Mouse (Mus musculus): ENCODE measurements at regions not wholly inside any gene's neighbourhood (a gene's known extent, or its start where the extent isn't known, plus 50 kb on each side); places are given as distances from the start of the nearest gene placed in this dataset.

DNA sequence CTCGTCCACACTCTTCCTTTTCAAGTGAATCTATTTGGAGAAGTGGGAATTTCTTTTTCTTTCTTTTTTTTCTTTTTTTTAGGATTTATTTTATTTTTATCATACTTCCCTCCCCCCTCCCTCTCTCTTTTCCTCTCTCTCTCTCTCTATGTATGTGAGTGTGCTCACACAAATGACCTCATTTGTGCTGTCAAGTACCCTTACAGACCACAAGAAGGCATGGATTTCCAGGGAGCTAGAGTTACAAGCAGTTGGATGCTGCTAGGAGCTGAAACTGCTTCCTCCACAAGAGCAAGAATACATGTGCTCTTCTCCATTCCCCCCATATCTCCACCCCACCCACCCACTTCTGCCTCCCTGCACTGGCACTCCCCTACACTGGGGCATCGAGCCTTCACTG is 94.6 kb upstream of the Man2a1 start:
- H3K4me1 ChIP-seq (replicated peaks; ENCODE audit: control insufficient read depth, insufficient read depth) = no peaks in the 10 kb centered on the region
- no peak for DNase-seq (ENCODE audit: low spot score)

DNA sequence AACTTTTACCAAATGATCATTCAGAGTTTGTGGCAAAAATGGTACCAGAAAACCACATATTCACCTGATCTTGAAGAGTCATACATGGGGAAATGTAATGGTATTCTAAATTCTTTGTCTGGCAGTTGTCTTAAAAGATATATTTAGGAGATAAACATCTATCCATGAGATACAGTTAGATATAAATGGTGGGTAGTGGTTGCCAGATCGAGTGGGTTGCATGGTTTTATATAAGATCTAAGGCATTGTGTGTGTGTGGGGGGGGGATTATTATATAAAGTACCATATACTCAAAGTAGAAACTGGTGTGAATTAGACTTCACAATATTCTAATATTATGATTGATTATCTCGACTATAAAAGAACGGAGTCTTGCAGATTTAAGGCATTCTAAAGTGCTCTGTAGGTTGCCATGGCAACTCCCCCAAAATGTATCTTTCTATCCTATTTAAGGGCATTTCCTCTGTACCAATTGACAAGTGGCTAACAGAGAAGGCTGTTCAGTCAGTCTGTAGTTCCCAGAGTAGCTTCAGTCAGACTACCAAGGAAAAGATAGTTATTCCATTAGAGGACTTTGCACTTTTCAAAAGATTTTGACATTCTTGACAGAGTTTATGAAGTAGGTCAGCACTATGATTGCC is 89.3 kb upstream of the Man2a1 start:
- Histone ChIP-seq H3K27ac (replicated peaks) (no peak overlapping the region), H3K4me1 (replicated peaks; ENCODE audit: control insufficient read depth, insufficient read depth) (no peaks in the 10 kb centered on the region), H3K27me3 (ENCODE audit: control insufficient read depth, insufficient read depth, low read length) (no peaks in the 10 kb centered on the region), H3K36me3 (ENCODE audit: control insufficient read depth, insufficient read depth, low read length) (no peaks in the 10 kb centered on the region), H3K9ac (ENCODE audit: low read length) (no peak overlapping the region), H3K4me2 (replicated peaks; ENCODE audit: low read depth) (no peak overlapping the region), H3K4me3 (ENCODE audit: low read depth, low read length) (no peak overlapping the region), H3K9me3 (ENCODE audit: control insufficient read depth, low read length) (no peaks in the 10 kb centered on the region)
- TF ChIP-seq CTCF (IDR thresholded peaks at IDR 0.05; ENCODE audit: low read depth) (no peak), EP300 (optimal IDR thresholded peaks at IDR 0.05) (no peak)
- WGBS = 83% methylated on average over 3 of the region's 3 CpGs
- DNase-seq (ENCODE audit: low spot score) (no peak), ATAC-seq (ENCODE audit: low FRiP score, low TSS enrichment) (no peak)

More for the DNA sequence above, 94.6 kb upstream of the Man2a1 start:
- Histone ChIP-seq H3K36me3 (ENCODE audit: control insufficient read depth, insufficient read depth, low read length) (no peaks in the 10 kb centered on the region), H3K27me3 (ENCODE audit: control insufficient read depth, insufficient read depth, low read length) (no peaks in the 10 kb centered on the region), H3K4me3 (ENCODE audit: low read depth, low read length) (no peak overlapping the region), H3K4me2 (replicated peaks; ENCODE audit: low read depth) (no peak overlapping the region), H3K9me3 (ENCODE audit: control insufficient read depth, low read length) (no peaks in the 10 kb centered on the region), H3K27ac (replicated peaks) (no peak overlapping the region), H3K9ac (ENCODE audit: low read length) (no peak overlapping the region)
- ATAC-seq (ENCODE audit: low FRiP score, low TSS enrichment) = no peak
- WGBS = 81% methylated on average over 2 of the region's 2 CpGs
- no peak for TF ChIP-seq EP300 (optimal IDR thresholded peaks at IDR 0.05)
- no peak for TF ChIP-seq CTCF (IDR thresholded peaks at IDR 0.05; ENCODE audit: low read depth)

DNA sequence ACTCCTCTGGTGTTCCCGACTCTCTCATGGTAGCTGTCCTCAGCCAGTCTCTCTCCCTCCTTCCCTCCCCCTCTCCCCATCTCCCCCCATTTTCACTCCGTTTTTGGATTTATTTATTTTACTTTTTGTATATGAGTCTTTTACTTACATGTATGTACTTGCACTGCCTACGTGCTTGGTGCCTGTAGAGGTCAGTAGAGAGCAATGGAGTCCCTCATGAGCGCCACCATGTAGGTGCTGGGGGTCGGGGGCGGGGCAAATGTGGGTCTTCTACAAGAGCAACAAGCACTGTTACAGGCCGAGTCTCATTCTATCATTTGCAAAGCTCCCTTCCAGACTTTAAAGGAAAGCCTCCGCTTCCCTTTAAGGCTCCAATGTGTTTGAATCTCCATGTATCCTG is 78.3 kb upstream of the Man2a1 start:
- DNase-seq (ENCODE audit: low spot score) = peak; percentile 32
- Histone ChIP-seq H3K4me3 (ENCODE audit: low read depth, low read length) (no peak overlapping the region), H3K4me1 (replicated peaks; ENCODE audit: control insufficient read depth, insufficient read depth) (no peaks in the 10 kb centered on the region), H3K27ac (replicated peaks) (no peak overlapping the region), H3K9me3 (ENCODE audit: control insufficient read depth, low read length) (no peaks in the 10 kb centered on the region), H3K4me2 (replicated peaks; ENCODE audit: low read depth) (no peak overlapping the region), H3K9ac (ENCODE audit: low read length) (no peak overlapping the region), H3K36me3 (ENCODE audit: control insufficient read depth, insufficient read depth, low read length) (no peaks in the 10 kb centered on the region), H3K27me3 (ENCODE audit: control insufficient read depth, insufficient read depth, low read length) (no peaks in the 10 kb centered on the region)
- TF ChIP-seq EP300 (optimal IDR thresholded peaks at IDR 0.05) = no peak
- peak; percentile 70 for TF ChIP-seq CTCF (IDR thresholded peaks at IDR 0.05; ENCODE audit: low read depth)
- WGBS = 63% methylated on average over 8 of the region's 8 CpGs
- ATAC-seq (ENCODE audit: low FRiP score, low TSS enrichment) = no peak

DNA sequence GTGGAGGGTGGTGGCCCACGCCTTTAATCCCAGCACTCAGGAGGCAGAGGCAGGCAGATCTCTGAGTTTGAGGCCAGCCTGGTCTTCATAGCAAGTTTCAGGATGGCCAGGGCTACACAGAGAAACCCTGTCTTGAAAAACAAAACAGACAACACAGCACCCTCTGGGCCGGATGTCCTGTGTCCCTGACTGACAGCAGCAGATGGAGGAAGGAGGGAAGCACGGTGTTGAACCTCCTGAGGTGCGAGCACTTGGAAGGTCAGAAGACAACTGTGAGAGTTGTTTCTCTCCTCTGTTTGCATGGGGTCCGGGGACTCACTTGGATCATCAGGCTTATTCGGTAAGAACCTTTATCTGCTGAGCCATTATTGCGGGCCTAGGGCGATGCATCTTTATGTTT is 76.6 kb upstream of the Man2a1 start:
- Histone ChIP-seq H3K36me3 (ENCODE audit: control insufficient read depth, insufficient read depth, low read length) (no peaks in the 10 kb centered on the region), H3K27me3 (ENCODE audit: control insufficient read depth, insufficient read depth, low read length) (no peaks in the 10 kb centered on the region), H3K4me1 (replicated peaks; ENCODE audit: control insufficient read depth, insufficient read depth) (no peaks in the 10 kb centered on the region), H3K4me3 (ENCODE audit: low read depth, low read length) (no peak overlapping the region), H3K9ac (ENCODE audit: low read length) (no peak overlapping the region), H3K27ac (replicated peaks) (no peak overlapping the region), H3K9me3 (ENCODE audit: control insufficient read depth, low read length) (no peaks in the 10 kb centered on the region), H3K4me2 (replicated peaks; ENCODE audit: low read depth) (no peak overlapping the region)
- ATAC-seq (ENCODE audit: low FRiP score, low TSS enrichment) = no peak
- TF ChIP-seq CTCF (IDR thresholded peaks at IDR 0.05; ENCODE audit: low read depth) = no peak
- TF ChIP-seq EP300 (optimal IDR thresholded peaks at IDR 0.05) = no peak
- 87% methylated on average over 8 of the region's 8 CpGs for WGBS
- no peak for DNase-seq (ENCODE audit: low spot score)

DNA sequence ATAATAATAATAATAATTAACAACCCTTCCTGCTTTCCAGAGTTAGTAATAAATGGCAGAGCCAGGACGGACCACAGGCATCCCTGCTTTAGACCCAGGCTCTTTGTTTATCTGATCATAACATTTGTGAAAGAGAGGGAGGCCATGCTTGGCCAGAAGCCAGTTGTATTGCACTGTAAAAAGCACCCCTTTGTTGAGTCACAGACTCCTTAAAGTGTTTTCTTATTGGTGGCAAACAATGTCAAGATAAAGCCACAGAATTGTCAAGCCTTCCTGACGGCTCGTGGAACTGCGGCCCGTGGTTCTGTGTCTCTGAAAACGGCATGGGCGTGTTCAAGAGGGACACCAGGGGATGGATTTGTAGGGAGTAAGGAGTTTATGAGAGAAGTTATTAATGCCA is 72.7 kb upstream of the Man2a1 start:
- Histone ChIP-seq H3K4me3 (ENCODE audit: low read depth, low read length) (no peak overlapping the region), H3K9ac (ENCODE audit: low read length) (no peak overlapping the region), H3K4me1 (replicated peaks; ENCODE audit: control insufficient read depth, insufficient read depth) (no peaks in the 10 kb centered on the region), H3K36me3 (ENCODE audit: control insufficient read depth, insufficient read depth, low read length) (no peaks in the 10 kb centered on the region), H3K27me3 (ENCODE audit: control insufficient read depth, insufficient read depth, low read length) (no peaks in the 10 kb centered on the region), H3K27ac (replicated peaks) (no peak overlapping the region), H3K9me3 (ENCODE audit: control insufficient read depth, low read length) (no peaks in the 10 kb centered on the region), H3K4me2 (replicated peaks; ENCODE audit: low read depth) (no peak overlapping the region)
- 45% methylated on average over 7 of the region's 7 CpGs for WGBS
- TF ChIP-seq EP300 (optimal IDR thresholded peaks at IDR 0.05) (no peak), CTCF (IDR thresholded peaks at IDR 0.05; ENCODE audit: low read depth) (no peak)
- ATAC-seq (ENCODE audit: low FRiP score, low TSS enrichment) (no peak; the same call in 1 of the 2 replicates), DNase-seq (ENCODE audit: low spot score) (peak; percentile 44)

DNA sequence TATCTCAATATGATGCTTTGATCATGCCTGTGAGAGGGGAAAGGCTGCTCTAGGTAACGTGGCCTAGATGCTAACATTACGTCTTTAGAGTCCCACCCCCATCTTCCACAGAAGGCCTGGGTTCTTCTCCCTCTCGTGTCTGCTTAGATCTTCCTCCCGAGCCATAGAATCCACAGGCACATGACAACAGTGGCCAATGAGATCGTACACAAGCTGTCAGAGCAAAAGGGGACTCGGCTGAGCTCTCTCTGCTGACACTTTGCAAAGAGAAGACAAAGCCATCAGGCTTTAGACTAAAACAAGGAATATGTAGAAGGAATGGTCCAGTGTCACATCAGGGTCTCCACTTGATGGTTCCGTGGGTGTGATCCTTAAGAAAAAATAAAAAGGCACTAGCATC is 72.1 kb upstream of the Man2a1 start:
- no peaks in the 10 kb centered on the region for H3K9me3 ChIP-seq (ENCODE audit: control insufficient read depth, low read length)
- ATAC-seq (ENCODE audit: low FRiP score, low TSS enrichment) (no peak), DNase-seq (ENCODE audit: low spot score) (no peak)
- H3K4me3 ChIP-seq (ENCODE audit: low read depth, low read length) = no peak overlapping the region
- no peak overlapping the region for H3K4me2 ChIP-seq (replicated peaks; ENCODE audit: low read depth)
- no peak for TF ChIP-seq CTCF (IDR thresholded peaks at IDR 0.05; ENCODE audit: low read depth)
- TF ChIP-seq EP300 (optimal IDR thresholded peaks at IDR 0.05) = no peak
- H3K4me1 ChIP-seq (replicated peaks; ENCODE audit: control insufficient read depth, insufficient read depth) = no peaks in the 10 kb centered on the region
- 80% methylated on average over 7 of the region's 7 CpGs for WGBS
- no peaks in the 10 kb centered on the region for H3K27me3 ChIP-seq (ENCODE audit: control insufficient read depth, insufficient read depth, low read length)
- H3K27ac ChIP-seq (replicated peaks) = no peak overlapping the region
- no peak overlapping the region for H3K9ac ChIP-seq (ENCODE audit: low read length)
- no peaks in the 10 kb centered on the region for H3K36me3 ChIP-seq (ENCODE audit: control insufficient read depth, insufficient read depth, low read length)
